Mouse (Mus musculus) erythroblast, embryonic 14.5 days (primary cell): ENCODE measurements around the gene Pbrm1.

ENCODE experiments used
- GATA1 ChIP-seq: IDR thresholded peaks from 2 replicates; pipeline ENCODE4 v1.6.1; 2012; ENCODE audit warnings: low read length, inconsistent platforms, mixed read lengths
- TAL1 ChIP-seq: IDR thresholded peaks from 3 replicates; pipeline ENCODE4 v1.6.1; 2012; ENCODE audit warnings: low read length, inconsistent platforms, mixed read lengths

DNA sequence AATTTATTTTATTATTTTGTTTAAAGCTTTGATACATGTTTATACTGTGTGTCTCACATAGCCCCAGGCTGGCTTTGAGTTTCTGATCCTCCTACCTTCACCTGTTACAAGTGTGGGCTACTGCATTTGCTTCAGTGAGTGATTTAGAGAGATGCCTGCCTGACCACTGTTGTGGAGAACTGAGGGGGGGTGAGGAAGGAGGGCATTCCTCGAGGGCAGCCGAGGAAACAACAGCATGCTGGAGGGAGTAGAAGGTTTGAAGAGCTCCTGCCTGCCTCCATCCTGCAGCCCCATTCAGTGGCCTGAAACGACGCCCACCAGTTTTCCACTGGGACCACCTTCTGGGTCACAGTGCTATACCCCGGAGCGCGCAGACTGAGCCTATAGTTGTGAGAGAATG is 146.5 kb downstream of the Pbrm1 start:
- TF ChIP-seq TAL1 (no peak), GATA1 (no peak)
